Mouse (Mus musculus) kidney, postnatal 0 days (tissue): ENCODE results near the gene Cops3. TPM values are rescaled to one million over a fixed set of nuclear protein-coding genes. Genes with fewer than 3 reads are reported as not detected.

ENCODE experiments used
- ATAC-seq: fragments of 200-750 bp; cut with Nextera tagmentation; replicated peaks from 2 replicates; pipeline ENCODE4 v1.8.0; 2017; ENCODE audit warnings: low read depth, moderate number of reproducible peaks, moderate TSS enrichment, moderate library complexity; ENCODE audit not compliant: low FRiP score
- DNase-seq: peaks from one replicate; pipeline ENCODE4 v3.0.0-alpha.2; 2016; ENCODE audit warnings: low spot score
- H3K27ac ChIP-seq: fragments of 300-500 bp; sonication (generic); 2 replicates; pipeline ENCODE4 v1.5.1; 2014; ENCODE audit warnings: mild to moderate bottlenecking
- H3K27me3 ChIP-seq: fragments of 300-500 bp; sonication (generic); 2 replicates; pipeline ENCODE4 v1.6.1; 2014; ENCODE audit warnings: low read length, mixed read lengths; ENCODE audit not compliant: insufficient read depth
- H3K36me3 ChIP-seq: fragments of 300-500 bp; sonication (generic); 2 replicates; pipeline ENCODE4 v1.6.1; 2014; ENCODE audit warnings: low read length, mixed read lengths; ENCODE audit not compliant: insufficient read depth
- H3K4me1 ChIP-seq: fragments of 300-500 bp; sonication (generic); replicated peaks from 2 replicates; pipeline ENCODE4 v1.6.1; 2014; ENCODE audit warnings: antibody characterized with exemption, low read length, mixed read lengths; ENCODE audit not compliant: insufficient read depth
- H3K4me2 ChIP-seq: fragments of 300-500 bp; sonication (generic); 2 replicates; pipeline ENCODE4 v1.6.1; 2014; ENCODE audit warnings: mild to moderate bottlenecking, low read length, moderate library complexity, mixed read lengths
- H3K4me3 ChIP-seq: fragments of 300-500 bp; sonication (generic); replicated peaks from 2 replicates; pipeline ENCODE4 v1.5.1; 2014; ENCODE audit warnings: low read depth, low read length
- H3K9ac ChIP-seq: fragments of 300-500 bp; sonication (generic); 2 replicates; pipeline ENCODE4 v1.6.1; 2014; ENCODE audit warnings: low read depth, low read length
- H3K9me3 ChIP-seq: fragments of 300-500 bp; sonication (generic); replicated peaks from 2 replicates; pipeline ENCODE4 v1.6.1; 2016; ENCODE audit warnings: low read length, inconsistent platforms, mixed read lengths
- CTCF ChIP-seq: IDR thresholded peaks from 2 replicates; pipeline ENCODE4 v1.5.1; 2016; ENCODE audit warnings: antibody characterized with exemption, low read depth, mild to moderate bottlenecking, moderate library complexity
- WGBS: fragments of 180-500 bp; shearing (Covaris S2); extraction: QIAGEN DNeasy Blood & Tissue Kit; methylation state at CpG from one replicate; pipeline ENCODE4 v1.1.7; 2014; 5-methylcytosine and 5-hydroxymethylcytosine counted together
- polyA plus RNA-seq: library from polyadenylated mRNA; unstranded; fragments of >200 nt; fragmentation: Nextera tagmentation; extraction: Ambion mirVana; gene quantifications from 2 replicates; pipeline ENCODE4 v1.2.1, GENCODE M21; 2015

Cops3 gene
- polyA plus RNA-seq, 1 experiment from 2014 or later = 144 TPM

DNA sequence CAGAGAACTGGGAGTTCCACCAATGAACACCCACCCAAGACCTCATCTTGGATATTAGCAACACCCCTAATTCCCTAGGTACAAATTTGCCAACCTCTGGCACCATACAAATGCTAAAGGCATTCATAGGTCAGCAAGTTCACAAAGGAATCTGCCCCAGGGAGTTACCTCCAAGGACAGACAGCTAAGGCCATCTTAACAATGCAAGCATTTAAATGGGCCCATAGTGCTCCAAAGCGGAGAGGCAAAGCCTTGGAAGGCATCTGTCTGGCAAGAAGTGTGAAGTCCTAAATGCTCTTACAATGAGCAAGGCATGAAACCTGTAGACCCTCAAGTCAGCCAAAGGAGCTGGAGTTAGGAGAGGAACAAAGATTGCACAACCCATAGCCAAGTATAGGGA lies 25.3 kb downstream of the Cops3 start:
- H3K4me1 ChIP-seq = no peaks in the 10 kb centered on the region
- peaks cover 28% of the 10 kb centered on the region for H3K36me3 ChIP-seq
- ATAC-seq = no peak
- H3K4me2 ChIP-seq = no peak overlapping the region
- H3K27ac ChIP-seq = no peak overlapping the region
- no peak overlapping the region for H3K9ac ChIP-seq
- no peaks in the 10 kb centered on the region for H3K27me3 ChIP-seq
- no peaks in the 10 kb centered on the region for H3K9me3 ChIP-seq
- no peak for TF ChIP-seq CTCF
- no peak for DNase-seq
- 97% methylated on average over 1 of the region's 1 CpGs for WGBS
- H3K4me3 ChIP-seq = no peak overlapping the region

DNA sequence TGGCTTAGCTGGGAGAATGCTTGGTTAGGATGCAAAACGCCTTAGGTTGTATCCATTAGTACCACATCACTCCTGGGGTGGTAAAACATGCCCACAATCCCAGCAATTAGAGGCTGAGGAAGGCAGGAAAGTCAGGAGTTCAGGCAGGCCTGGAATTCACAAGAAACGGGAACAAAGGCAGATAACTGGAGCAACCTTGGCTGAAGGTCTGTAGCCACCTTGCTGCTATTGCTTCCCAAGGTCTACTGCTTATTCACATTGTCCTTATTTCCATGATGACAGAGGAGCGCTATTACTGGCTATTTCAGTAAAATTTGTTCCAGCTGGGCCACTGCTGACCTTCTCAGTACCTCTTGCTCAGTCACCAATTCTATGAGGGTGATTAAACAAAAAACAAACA lies 26.4 kb downstream of the Cops3 start:
- Histone ChIP-seq H3K36me3 (peaks cover 18% of the 10 kb centered on the region), H3K4me3 (no peak overlapping the region), H3K4me1 (peaks cover 8% of the 10 kb centered on the region), H3K27me3 (no peaks in the 10 kb centered on the region), H3K9me3 (no peaks in the 10 kb centered on the region), H3K27ac (no peak overlapping the region), H3K4me2 (no peak overlapping the region), H3K9ac (no peak overlapping the region)
- 60% methylated on average over 3 of the region's 3 CpGs for WGBS
- TF ChIP-seq CTCF = no peak
- ATAC-seq (no peak), DNase-seq (no peak)

DNA sequence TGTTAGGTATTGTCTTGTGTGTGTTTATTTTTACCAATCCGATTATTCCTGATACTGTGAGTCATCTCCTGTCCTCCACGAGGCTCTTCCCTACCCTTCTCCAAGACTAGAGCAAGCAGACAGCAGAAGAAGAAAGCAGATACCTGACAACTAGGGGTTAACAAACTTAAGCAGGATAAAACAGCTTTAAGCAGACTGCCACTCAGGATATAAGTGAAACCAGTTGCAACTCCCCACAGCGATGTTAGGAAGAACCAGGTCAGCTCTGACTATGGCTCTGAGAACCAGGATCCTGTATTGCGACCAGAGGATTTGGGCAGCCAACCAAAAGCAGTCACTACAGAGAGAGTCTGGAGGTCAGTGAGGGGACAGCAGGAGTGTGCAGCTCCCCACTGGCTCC lies 28.4 kb downstream of the Cops3 start:
- Histone ChIP-seq H3K27me3 (no peaks in the 10 kb centered on the region), H3K9ac (no peak overlapping the region), H3K4me1 (peaks cover 8% of the 10 kb centered on the region), H3K9me3 (no peaks in the 10 kb centered on the region), H3K36me3 (peaks cover 12% of the 10 kb centered on the region), H3K4me2 (peak overlapping the region; percentile 85; the same call in 1 of the 2 replicates), H3K27ac (no peak overlapping the region), H3K4me3 (no peak overlapping the region)
- WGBS = 69% methylated on average over 4 of the region's 4 CpGs
- no peak for DNase-seq
- no peak for TF ChIP-seq CTCF
- no peak for ATAC-seq

DNA sequence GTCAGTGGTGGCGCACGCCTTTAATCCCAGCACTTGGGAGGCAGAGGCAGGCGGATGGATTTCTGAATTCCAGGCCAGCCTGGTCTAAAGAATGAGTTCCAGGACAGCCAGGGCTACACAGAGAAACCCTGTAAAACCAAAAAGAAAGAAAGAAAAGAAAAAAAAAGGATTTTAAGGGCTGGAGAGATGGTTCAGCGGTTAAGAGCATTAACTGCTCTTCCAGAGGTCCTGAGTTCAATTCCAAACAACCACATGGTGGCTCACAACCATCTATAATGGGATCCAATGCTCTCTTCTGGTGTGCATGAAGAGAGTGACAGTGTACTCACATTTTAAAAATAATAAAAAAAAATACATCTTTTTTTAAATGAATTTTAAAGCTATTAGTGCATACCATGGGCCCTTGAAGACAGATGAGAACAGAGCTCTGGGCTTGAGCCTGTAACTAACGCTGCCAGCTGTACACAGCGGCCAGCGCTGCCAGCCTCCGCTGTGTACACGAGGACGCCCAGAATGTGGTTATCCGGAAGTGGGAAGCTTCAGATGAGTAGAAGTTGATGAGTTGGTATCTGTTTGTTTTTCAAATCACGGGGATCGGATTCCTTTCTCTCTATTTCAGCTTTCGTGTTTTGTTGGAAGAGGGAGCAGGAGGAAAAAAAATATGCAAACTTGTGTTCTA lies 29.0 kb downstream of the Cops3 start:
- no peaks in the 10 kb centered on the region for H3K27me3 ChIP-seq
- H3K9me3 ChIP-seq = no peaks in the 10 kb centered on the region
- DNase-seq (no peak), ATAC-seq (no peak)
- H3K27ac ChIP-seq = peak overlapping the region; percentile 95
- whole genome bisulfite sequencing = 56% methylated on average over 14 of the region's 14 CpGs
- H3K36me3 ChIP-seq = peaks cover 17% of the 10 kb centered on the region; the same call in 1 of the 2 replicates
- no peak for TF ChIP-seq CTCF
- peaks cover 8% of the 10 kb centered on the region for H3K4me1 ChIP-seq
- H3K4me2 ChIP-seq = peak overlapping the region; percentile 85
- H3K4me3 ChIP-seq = peak overlapping the region; percentile 77
- H3K9ac ChIP-seq = peak overlapping the region; percentile 90

DNA sequence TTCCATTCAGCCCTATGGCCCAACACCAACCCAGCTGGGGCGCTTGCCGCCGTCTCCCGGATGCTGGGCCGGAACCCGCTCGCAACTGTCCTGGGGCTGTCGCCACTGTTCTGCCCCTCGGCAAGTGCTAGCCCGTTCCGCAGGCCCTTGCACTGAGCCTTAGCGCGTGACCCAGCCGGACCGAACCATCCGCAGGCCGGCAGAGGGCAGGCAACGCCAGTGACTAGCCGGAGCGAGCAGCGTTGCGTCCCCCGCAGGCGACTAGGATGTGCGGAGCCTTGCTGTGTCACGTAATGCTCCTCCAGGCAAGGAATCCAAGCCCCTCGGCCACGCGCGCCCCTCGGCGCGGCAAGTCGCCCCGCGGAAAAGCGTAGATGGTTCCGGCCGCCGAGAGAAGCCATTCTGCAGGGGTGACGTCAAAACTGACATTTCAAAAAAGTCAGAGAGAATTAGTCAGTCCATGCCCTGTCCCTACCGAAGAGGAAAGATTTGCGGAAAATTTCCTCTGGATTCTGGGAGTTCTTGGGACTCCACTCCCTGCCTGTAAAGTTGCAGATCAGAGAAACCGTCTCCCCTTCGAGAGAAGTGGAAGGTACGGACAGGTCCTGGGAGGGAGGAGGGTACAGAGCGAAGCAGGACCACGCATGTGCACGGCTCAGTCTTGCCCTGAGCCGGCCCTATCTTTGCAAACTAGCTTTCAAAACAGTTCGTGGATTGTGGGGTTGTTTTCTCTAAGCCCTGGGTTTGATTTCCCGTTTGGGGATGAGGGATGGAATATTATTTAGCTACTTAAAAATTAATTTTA lies 29.8 kb downstream of the Cops3 start, which contains the start of gene Flcn:
Flcn (minus strand) TSS at position 347 of the 805 bp plus-strand sequence.
- Histone ChIP-seq H3K27me3 (no peaks in the 10 kb centered on the region), H3K27ac (peak within 1 kb of the TSS; percentile 95), H3K36me3 (peaks cover 20% of the 10 kb centered on the region; the same call in 1 of the 2 replicates), H3K9ac (peak within 1 kb of the TSS; percentile 90), H3K4me2 (peak within 1 kb of the TSS; percentile 85), H3K9me3 (no peaks in the 10 kb centered on the region), H3K4me1 (peaks cover 8% of the 10 kb centered on the region), H3K4me3 (peak within 1 kb of the TSS; percentile 77)
- WGBS = under 1% methylated on average over 52 of the region's 52 CpGs
- peak; percentile 50 for TF ChIP-seq CTCF
- DNase-seq = peak; percentile 96
- ATAC-seq = peak; percentile 91

DNA sequence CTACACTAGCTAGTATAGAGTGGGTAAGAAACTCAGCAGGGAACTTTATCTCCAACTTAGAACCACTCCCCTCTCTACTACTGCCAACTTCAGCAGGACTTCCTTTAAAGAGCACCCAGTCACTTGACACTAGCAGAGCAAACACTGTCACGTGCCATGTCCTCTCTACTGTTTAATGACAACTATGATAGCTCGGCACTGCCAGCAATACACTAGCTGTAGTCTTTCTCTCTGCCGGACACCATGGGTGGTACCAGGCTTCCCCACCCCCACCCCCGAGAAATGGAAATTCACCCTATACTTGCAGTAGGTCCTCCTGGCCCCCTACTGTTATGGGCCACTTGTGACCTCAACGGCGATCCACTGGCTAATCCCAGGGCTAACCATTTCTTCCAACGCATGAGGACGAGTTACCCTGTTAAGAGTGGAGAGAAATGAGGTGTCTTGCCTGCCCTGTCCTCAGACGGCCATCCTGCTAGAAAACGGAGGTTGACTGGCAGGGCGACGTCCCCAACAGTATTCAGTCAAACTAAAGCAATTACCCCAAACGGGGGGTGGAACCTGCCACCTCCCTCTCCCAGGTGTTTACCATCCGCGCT lies 30.5 kb downstream of the Cops3 start:
- Histone ChIP-seq H3K9me3 (no peaks in the 10 kb centered on the region), H3K27me3 (no peaks in the 10 kb centered on the region), H3K36me3 (peaks cover 27% of the 10 kb centered on the region), H3K27ac (peak overlapping the region; percentile 95), H3K9ac (peak overlapping the region; percentile 90), H3K4me1 (peaks cover 8% of the 10 kb centered on the region), H3K4me3 (peak overlapping the region; percentile 77), H3K4me2 (peak overlapping the region; percentile 85)
- peak; percentile 75 for DNase-seq
- WGBS = 1% methylated on average over 15 of the region's 15 CpGs
- no peak for TF ChIP-seq CTCF
- ATAC-seq = peak; percentile 25
